Mouse (Mus musculus) frontal cortex, postnatal 25 days (tissue): Measurements from ENCODE around the gene Ctc1.

ENCODE experiments used
- DNase-seq, 2 experiments: peaks; one replicate each; pipeline ENCODE4 v3.0.0; 2022; ENCODE audit warnings: low spot score in 2 of 2

The Ctc1 gene

DNA sequence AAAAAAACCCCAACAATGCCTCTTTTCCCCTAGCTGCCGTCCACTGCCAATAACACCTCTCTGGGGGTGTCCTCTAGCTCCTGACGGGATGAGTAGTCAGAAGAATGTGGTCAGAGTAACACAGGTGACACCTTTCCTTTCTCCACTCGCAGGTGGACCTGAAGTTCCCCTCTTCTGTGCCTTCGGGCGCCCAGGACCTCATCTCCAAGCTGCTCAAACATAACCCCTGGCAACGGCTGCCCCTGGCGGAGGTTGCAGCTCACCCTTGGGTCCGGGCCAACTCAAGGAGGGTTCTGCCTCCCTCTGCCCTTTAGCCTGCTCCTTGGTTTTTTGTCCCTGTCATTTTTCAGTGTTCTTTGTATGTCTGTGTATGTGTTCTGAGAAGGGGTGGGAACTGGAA, 35.0 kb downstream of the Ctc1 start:
- no peak for DNase-seq

DNA sequence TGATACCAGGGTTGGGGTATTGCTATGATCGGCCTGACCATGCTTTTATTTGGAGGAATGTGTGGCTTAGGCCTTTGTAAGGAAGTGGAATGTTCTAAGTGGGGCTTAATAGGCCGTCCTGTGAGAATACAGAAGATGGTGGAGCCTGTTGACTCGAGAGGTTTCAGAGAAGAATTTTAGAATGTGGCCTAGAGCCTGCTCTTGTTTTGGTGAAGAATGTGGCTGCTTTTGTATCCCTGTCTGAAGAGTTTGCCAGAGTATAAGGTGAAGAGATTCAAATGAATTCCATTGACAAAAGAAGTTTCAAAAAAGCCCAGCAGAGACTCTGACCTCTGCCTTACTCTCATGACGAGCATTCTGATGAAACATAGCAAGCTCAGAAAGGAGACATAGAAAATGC, 36.1 kb downstream of the Ctc1 start:
- no peak for DNase-seq

GRCm38 (mm10) chr11:69052824-69053421, 37.2 kb downstream of the Ctc1 start:
- DNase-seq = no peak

GRCm38 (mm10) chr11:69053848-69054247, 38.1 kb downstream of the Ctc1 start:
- no peak for DNase-seq

GRCm38 (mm10) chr11:69058265-69058664, 42.6 kb downstream of the Ctc1 start:
- no peak for DNase-seq

- no peak for DNase-seq
Measured at GRCm38 (mm10) chr11:69058729-69059356, 43.1 kb downstream of the Ctc1 start.

DNA sequence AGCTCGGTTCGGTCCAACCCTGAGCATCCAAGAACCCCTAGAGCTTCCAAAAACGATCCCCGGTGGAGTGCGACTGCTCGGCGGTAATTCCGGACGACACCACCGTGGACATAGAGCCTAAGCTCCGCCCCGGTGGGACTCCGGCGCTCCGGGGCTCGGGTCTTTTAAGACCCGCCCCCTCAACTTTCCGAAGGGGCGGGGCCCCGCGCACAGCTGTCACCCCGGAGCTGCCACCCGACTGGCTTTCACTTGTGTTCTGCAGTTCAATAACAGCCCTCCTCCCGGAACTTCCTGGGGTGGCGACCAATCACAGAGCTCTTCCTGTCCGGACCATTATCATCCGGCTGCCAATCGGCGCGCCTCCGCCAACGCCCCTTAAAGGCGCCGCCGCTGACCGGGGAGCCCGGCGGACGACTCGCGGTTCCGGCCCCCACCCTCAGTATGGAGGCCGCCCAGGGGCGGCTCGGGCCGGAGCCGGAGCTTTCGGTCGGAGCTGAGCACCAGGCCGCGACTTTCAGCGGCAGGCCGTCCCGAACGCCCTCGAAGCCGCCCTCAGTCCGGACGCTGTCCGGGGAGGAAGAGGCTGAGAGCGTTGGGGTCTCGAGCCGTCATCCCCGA, 43.8 kb downstream of the Ctc1 start, which contains the start of gene Borcs6:
Gene Borcs6 (plus strand): TSS at position 361 of the 618 bp plus-strand sequence.
- peak; percentile 86 to 91 for DNase-seq

DNA sequence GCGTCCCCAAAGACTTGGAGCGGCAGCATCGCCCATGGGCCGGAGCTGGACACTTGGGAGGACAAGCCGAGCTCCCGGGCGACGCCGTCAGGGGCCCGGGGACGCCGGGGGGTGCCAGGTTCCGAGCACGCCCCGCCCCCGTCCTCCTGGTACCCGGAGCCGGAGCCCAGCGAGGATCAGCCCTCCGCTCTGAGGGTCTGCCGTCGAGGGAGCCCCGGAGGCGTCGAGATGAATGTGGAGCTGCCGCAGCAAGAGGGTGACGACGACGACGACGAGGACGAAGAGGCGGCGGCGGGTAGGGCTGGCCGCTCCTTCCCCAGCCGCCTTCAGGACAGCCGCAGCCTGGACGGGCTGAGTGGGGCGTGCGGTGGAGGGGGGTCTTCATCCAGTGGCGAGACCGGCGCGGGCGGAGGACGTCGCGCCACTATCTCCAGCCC, 44.3 kb downstream of the Ctc1 start:
- no peak for DNase-seq

DNA sequence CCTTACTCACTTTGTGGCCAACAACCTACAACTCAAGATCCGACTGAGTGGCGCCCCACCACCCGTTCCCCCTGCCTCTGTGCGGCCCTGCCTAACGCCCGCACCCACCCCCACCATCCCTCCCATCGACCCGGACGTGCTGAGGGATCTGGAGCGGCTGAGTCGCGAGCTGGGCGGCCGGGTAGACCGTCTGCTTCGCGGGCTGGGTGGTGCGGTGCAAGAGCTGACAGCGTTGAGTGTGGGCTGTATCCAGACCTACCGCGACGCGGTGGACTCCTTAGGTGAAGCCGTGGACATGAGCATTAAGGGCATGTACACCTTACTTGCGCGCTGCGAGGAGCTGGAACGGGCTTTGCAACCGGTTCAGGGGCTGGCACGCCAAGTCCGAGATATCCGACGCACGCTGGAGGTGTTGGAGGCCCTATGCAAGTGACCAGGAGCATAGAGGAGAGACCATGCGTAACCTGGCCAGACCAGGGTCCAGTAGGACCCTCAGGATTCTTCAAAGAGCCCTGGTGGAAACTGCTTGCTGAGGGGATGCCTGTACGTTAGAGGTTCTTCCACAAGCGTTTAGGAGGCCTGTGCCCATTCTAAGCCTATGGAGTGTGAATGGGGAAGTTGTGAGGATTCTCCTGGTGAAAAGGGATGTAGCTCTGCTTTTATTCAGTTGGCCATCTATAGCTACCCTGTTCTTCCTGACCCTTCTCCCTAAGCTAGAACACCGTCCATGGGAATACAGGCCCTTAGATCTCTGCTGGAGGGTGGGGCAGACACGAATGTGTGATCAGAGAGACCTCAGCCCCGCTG, 44.9 kb downstream of the Ctc1 start:
- no peak for DNase-seq

DNA sequence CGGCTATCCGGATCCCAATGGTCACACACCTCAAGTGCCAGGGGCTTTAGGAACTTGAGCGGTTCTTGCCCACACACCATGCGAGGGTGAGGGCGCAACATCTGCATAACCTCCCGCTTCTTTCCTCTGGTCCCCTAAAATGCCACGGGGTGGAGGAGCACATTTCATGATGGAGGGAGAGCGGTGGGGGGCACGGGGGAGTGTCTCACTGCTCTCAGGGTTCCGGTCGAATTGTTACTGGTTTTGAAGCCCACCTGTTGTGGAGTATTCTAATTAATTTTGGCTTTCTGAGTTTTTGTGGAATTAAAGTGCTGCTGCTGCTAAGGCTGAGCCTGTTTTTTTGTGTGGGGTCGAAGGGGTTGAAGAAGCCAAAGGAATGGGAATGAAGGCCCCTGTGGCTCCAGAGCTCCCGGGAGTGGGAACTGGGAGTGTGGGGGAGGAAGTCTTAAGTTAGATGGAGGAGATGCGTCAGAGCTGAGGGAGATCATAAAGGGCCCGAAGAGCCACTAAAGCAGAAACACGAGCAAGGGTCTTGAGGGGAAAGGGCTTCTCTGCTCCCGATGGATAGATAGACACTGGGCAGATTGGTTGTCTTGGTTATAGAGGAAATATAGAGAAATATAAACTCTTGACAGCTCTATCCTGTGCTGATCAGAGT, 45.7 kb downstream of the Ctc1 start:
- no peak for DNase-seq

DNA sequence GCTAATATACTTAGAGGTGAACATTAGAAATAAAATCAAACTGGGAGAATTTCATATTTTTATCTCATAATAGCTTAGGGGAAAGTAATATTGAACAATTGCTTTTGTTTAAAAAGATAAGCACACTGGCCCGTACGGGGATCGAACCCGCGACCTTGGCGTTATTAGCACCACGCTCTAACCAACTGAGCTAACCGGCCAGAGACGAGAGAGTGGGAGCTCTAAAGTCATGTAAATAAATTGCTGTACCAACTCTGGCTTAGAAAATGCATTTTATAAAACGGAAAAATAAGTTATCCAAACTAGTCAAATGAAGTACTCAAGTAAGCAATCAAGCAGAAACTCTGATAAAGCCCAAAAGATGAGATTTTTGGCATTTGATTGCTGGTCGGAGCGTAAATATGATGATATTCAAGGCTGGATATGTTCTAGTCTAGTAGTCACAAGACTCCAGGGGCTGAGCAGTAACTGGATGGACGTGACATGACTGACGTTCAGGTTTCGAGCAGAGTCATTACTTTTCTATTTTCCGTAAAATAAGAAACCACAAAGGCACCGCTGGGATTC, 46.6 kb downstream of the Ctc1 start:
- peak; percentile 75 to 78 for DNase-seq

GRCm38 (mm10) chr11:69062761-69063224, 47.1 kb downstream of the Ctc1 start:
- DNase-seq = peak; percentile 99

DNA sequence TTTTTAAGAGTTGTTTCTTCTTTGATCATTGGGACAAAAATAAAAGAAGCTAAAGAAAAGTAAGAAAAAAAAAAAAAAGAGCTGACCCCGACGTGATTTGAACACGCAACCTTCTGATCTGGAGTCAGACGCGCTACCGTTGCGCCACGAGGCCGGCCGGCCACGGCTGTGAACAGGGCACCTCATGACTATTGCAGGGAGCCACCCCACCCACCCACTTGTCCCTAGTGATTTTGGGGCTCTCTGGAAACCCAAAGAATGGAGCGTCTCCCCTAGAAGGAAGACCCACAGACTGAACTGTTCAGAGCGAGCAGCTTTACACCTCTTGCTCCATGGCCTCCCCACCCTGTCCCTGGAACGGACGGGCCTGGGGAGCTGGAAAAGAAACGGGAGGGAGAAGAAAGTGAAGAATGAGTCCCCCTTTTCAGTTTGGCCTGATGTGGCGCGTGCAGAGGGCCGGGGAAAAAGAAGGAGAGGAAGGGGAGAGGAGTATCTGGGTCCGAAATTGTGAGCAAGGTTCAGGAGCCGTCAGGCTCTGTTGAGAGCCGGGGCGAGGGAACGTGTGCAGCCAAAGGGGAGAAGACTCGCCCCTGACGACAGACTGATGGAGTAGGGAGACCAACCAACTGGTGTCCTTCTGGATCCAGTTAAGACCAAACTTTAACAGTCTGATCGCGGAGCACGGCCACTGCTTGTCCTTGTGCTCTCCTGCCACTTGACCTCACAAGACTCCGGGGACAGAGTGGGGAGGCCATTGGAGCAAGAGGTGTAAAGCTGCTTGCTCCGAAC, 47.9 kb downstream of the Ctc1 start:
- peak in 1 of 2 experiments; percentile 72 for DNase-seq

- DNase-seq = no peak
Measured at GRCm38 (mm10) chr11:69064259-69065133, 48.8 kb downstream of the Ctc1 start.

DNA sequence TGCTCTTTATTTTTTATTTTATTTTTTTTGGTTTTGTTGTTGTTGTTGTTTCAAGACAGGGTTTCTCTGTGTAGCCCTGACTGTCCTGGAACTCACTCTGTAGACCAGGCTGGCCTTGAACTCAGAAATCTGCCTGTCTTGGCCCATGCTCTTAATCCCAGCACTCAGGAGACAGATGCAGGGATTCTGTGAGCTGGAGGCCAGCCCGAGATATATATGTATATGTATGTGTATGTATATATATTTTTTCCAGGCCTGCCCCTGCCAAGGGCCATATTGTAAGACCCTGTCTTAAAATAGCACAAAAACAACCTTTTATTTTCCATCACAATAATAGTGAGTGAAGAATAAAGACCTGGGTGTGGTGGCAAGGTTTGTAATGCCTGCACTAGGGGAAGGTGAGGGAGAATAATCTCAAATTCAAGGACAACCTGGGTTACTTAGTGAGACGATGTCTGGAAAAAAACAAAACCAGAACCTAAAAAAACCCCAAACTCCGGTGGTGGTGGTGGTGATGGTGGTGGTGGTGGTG, 49.7 kb downstream of the Ctc1 start:
- no peak for DNase-seq

GRCm38 (mm10) chr11:69066163-69066861, 50.6 kb downstream of the Ctc1 start:
- DNase-seq = peak; percentile 31 to 35

- DNase-seq = peak; percentile 84 to 90
Measured at GRCm38 (mm10) chr11:69066956-69067355, 51.2 kb downstream of the Ctc1 start.

- DNase-seq = no peak
Measured at GRCm38 (mm10) chr11:69067601-69068000, 51.9 kb downstream of the Ctc1 start.

GRCm38 (mm10) chr11:69070093-69070492, 54.4 kb downstream of the Ctc1 start:
- DNase-seq = no peak
